Mouse (Mus musculus): ENCODE measurements around the gene Psmd8.

DNA sequence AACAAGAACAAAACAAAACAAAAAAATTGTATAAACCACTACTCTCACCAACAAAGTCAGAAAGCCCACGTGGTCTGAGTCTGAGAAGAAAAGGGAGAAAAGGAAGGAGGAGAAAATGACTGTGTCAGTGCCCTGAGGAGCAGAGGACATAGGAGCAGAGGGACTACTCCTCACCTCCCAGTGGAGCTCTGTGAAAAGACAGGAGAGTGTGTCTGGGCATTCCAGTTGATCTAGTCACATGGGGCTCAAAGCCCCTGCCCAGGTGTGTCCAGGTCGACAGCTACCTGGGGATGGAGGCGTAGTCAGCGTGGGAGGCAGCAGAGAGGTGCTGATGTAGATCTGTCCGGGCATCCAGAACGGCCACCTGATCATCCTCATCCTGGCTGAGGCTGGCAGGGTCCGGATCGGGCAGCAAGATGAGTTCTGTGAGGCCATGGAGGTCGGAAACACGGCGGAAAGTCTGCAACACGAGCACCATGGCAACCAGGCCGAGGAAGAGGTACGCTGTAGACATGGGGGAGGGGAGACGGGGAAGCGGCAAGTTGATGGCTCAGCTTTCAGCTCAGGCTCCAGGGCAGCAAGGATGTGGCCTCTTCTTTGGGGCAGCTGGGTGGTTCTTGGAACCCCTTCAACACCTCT, 44.4 kb upstream of the Psmd8 start:
- TF ChIP-seq POLR2A (IDR thresholded peaks at IDR 0.05; ENCODE audit: borderline replicate concordance, low read depth, low read length) (no peak), CTCF (IDR thresholded peaks at IDR 0.05; ENCODE audit: low read depth, low read length) (no peak)
